Mouse (Mus musculus): ENCODE measurements around the gene Nbea. TPM values are rescaled to one million over a fixed set of nuclear protein-coding genes. Genes with fewer than 3 reads are reported as not detected.
"Not testable (repeated sequence)": the region's sequence is repeated elsewhere in the genome, so short reads cannot be mapped to it uniquely, and the experiment has no call there.

The Nbea gene
- polyA plus RNA-seq, 1 experiment from 2014 or later, result 6.0 TPM

GRCm38 (mm10) chr3:56011132-56011531, 172.4 kb downstream of the Nbea start:
- no peak overlapping the region for H3K27ac ChIP-seq
- no peak overlapping the region for H3K9ac ChIP-seq
- H3K36me3 ChIP-seq, result no peaks in the 10 kb centered on the region
- H3K27me3 ChIP-seq, result no peaks in the 10 kb centered on the region
- H3K4me3 ChIP-seq, result no peak overlapping the region
- no peak for ATAC-seq (ENCODE audit: borderline replicate concordance, extremely low read depth, low FRiP score, low TSS enrichment)
- 81% methylated on average over 3 of the region's 3 CpGs for WGBS
- no peaks in the 10 kb centered on the region for H3K4me1 ChIP-seq
- H3K4me2 ChIP-seq, result no peak overlapping the region
- H3K9me3 ChIP-seq, result no peaks in the 10 kb centered on the region

- Histone ChIP-seq H3K36me3 (no peaks in the 10 kb centered on the region), H3K9me3 (no peaks in the 10 kb centered on the region), H3K27ac (no peak overlapping the region), H3K27me3 (no peaks in the 10 kb centered on the region), H3K9ac (no peak overlapping the region), H3K4me1 (no peaks in the 10 kb centered on the region), H3K4me3 (no peak overlapping the region), H3K4me2 (no peak overlapping the region)
- no peak for ATAC-seq (ENCODE audit: borderline replicate concordance, extremely low read depth, low FRiP score, low TSS enrichment)
- 16% methylated on average over 2 of the region's 2 CpGs for WGBS
These were observed 175.5 kb downstream of the Nbea start for GRCm38 (mm10) chr3:56007991-56008390.

- WGBS, result 2% methylated on average over 1 of the region's 1 CpGs
- no peak overlapping the region for H3K9ac ChIP-seq
- H3K4me3 ChIP-seq, result no peak overlapping the region
- no peak overlapping the region for H3K27ac ChIP-seq
- H3K4me2 ChIP-seq, result no peak overlapping the region
- no peaks in the 10 kb centered on the region for H3K36me3 ChIP-seq
- ATAC-seq (ENCODE audit: borderline replicate concordance, extremely low read depth, low FRiP score, low TSS enrichment), result no peak
- H3K27me3 ChIP-seq, result no peaks in the 10 kb centered on the region
- H3K9me3 ChIP-seq, result no peaks in the 10 kb centered on the region
- H3K4me1 ChIP-seq, result no peaks in the 10 kb centered on the region
These were observed 183.2 kb downstream of the Nbea start for GRCm38 (mm10) chr3:56000259-56000658.

GRCm38 (mm10) chr3:55978361-55978760, 205.1 kb downstream of the Nbea start:
- Histone ChIP-seq H3K4me3 (no peak overlapping the region), H3K27me3 (no peaks in the 10 kb centered on the region), H3K27ac (no peak overlapping the region), H3K9ac (no peak overlapping the region), H3K9me3 (no peaks in the 10 kb centered on the region), H3K4me2 (no peak overlapping the region), H3K4me1 (no peaks in the 10 kb centered on the region), H3K36me3 (no peaks in the 10 kb centered on the region)
- 89% methylated on average over 2 of the region's 2 CpGs for WGBS
- ATAC-seq (ENCODE audit: borderline replicate concordance, extremely low read depth, low FRiP score, low TSS enrichment), result no peak

GRCm38 (mm10) chr3:55976986-55977385, 206.5 kb downstream of the Nbea start:
- not testable (repeated sequence) for H3K9me3 ChIP-seq; H3K4me2 ChIP-seq; ATAC-seq (ENCODE audit: borderline replicate concordance, extremely low read depth, low FRiP score, low TSS enrichment); H3K36me3 ChIP-seq; H3K9ac ChIP-seq; H3K27ac ChIP-seq; H3K27me3 ChIP-seq; H3K4me3 ChIP-seq; H3K4me1 ChIP-seq
- 95% methylated on average over 14 of the region's 14 CpGs for WGBS

- WGBS, result 61% methylated on average over 10 of the region's 10 CpGs
- Histone ChIP-seq H3K27me3 (no peaks in the 10 kb centered on the region), H3K27ac (no peak overlapping the region), H3K4me3 (no peak overlapping the region), H3K9ac (no peak overlapping the region), H3K4me2 (no peak overlapping the region), H3K36me3 (peaks cover 2% of the 10 kb centered on the region; the same call in 1 of the 2 replicates), H3K4me1 (no peaks in the 10 kb centered on the region), H3K9me3 (no peaks in the 10 kb centered on the region)
- no peak for ATAC-seq (ENCODE audit: borderline replicate concordance, extremely low read depth, low FRiP score, low TSS enrichment)
These were observed 217.8 kb downstream of the Nbea start for GRCm38 (mm10) chr3:55965723-55966156.

- Histone ChIP-seq H3K4me1 (no peaks in the 10 kb centered on the region), H3K4me2 (no peak overlapping the region), H3K27ac (no peak overlapping the region), H3K27me3 (no peaks in the 10 kb centered on the region), H3K9me3 (no peaks in the 10 kb centered on the region), H3K9ac (no peak overlapping the region), H3K4me3 (no peak overlapping the region), H3K36me3 (peaks cover 2% of the 10 kb centered on the region; the same call in 1 of the 2 replicates)
- 72% methylated on average over 8 of the region's 8 CpGs for WGBS
- no peak for ATAC-seq (ENCODE audit: borderline replicate concordance, extremely low read depth, low FRiP score, low TSS enrichment)
These were observed 220.5 kb downstream of the Nbea start for GRCm38 (mm10) chr3:55963032-55963431.

- no peak overlapping the region for H3K27ac ChIP-seq
- no peak for ATAC-seq (ENCODE audit: borderline replicate concordance, extremely low read depth, low FRiP score, low TSS enrichment)
- H3K4me3 ChIP-seq, result no peak overlapping the region
- no peaks in the 10 kb centered on the region for H3K36me3 ChIP-seq
- H3K27me3 ChIP-seq, result no peaks in the 10 kb centered on the region
- 72% methylated on average over 5 of the region's 5 CpGs for WGBS
- H3K4me2 ChIP-seq, result no peak overlapping the region
- H3K4me1 ChIP-seq, result no peaks in the 10 kb centered on the region
- H3K9me3 ChIP-seq, result no peaks in the 10 kb centered on the region
- no peak overlapping the region for H3K9ac ChIP-seq
These were observed 233.5 kb downstream of the Nbea start for GRCm38 (mm10) chr3:55949994-55950393.

- no peak overlapping the region for H3K27ac ChIP-seq
- no peak overlapping the region for H3K4me3 ChIP-seq
- no peaks in the 10 kb centered on the region for H3K4me1 ChIP-seq
- H3K4me2 ChIP-seq, result no peak overlapping the region
- ATAC-seq (ENCODE audit: borderline replicate concordance, extremely low read depth, low FRiP score, low TSS enrichment), result no peak
- H3K27me3 ChIP-seq, result no peaks in the 10 kb centered on the region
- H3K9ac ChIP-seq, result no peak overlapping the region
- WGBS, result 93% methylated on average over 2 of the region's 2 CpGs
- no peaks in the 10 kb centered on the region for H3K9me3 ChIP-seq
- H3K36me3 ChIP-seq, result no peaks in the 10 kb centered on the region
These were observed 234.4 kb downstream of the Nbea start for GRCm38 (mm10) chr3:55949148-55949547.

GRCm38 (mm10) chr3:55927343-55927742, 256.2 kb downstream of the Nbea start:
- H3K36me3 ChIP-seq, result no peaks in the 10 kb centered on the region
- H3K27ac ChIP-seq, result no peak overlapping the region
- WGBS, result 87% methylated on average over 2 of the region's 2 CpGs
- no peaks in the 10 kb centered on the region for H3K27me3 ChIP-seq
- no peaks in the 10 kb centered on the region for H3K4me1 ChIP-seq
- H3K4me2 ChIP-seq, result no peak overlapping the region
- ATAC-seq (ENCODE audit: borderline replicate concordance, extremely low read depth, low FRiP score, low TSS enrichment), result no peak
- no peak overlapping the region for H3K4me3 ChIP-seq
- no peak overlapping the region for H3K9ac ChIP-seq
- no peaks in the 10 kb centered on the region for H3K9me3 ChIP-seq

GRCm38 (mm10) chr3:55909290-55909689, 274.2 kb downstream of the Nbea start:
- H3K27ac ChIP-seq, result no peak overlapping the region
- no peaks in the 10 kb centered on the region for H3K27me3 ChIP-seq
- H3K4me3 ChIP-seq, result no peak overlapping the region
- H3K4me1 ChIP-seq, result no peaks in the 10 kb centered on the region
- no peak for ATAC-seq (ENCODE audit: borderline replicate concordance, extremely low read depth, low FRiP score, low TSS enrichment)
- no peaks in the 10 kb centered on the region for H3K36me3 ChIP-seq
- H3K9me3 ChIP-seq, result no peaks in the 10 kb centered on the region
- H3K4me2 ChIP-seq, result no peak overlapping the region
- 70% methylated on average over 1 of the region's 1 CpGs for WGBS
- no peak overlapping the region for H3K9ac ChIP-seq

GRCm38 (mm10) chr3:55890574-55890973, 292.9 kb downstream of the Nbea start:
- H3K9me3 ChIP-seq, result no peaks in the 10 kb centered on the region
- 65% methylated on average over 5 of the region's 5 CpGs for WGBS
- H3K27me3 ChIP-seq, result no peaks in the 10 kb centered on the region
- H3K4me3 ChIP-seq, result no peak overlapping the region
- no peak overlapping the region for H3K4me2 ChIP-seq
- ATAC-seq (ENCODE audit: borderline replicate concordance, extremely low read depth, low FRiP score, low TSS enrichment), result no peak
- no peaks in the 10 kb centered on the region for H3K36me3 ChIP-seq
- no peak overlapping the region for H3K9ac ChIP-seq
- no peaks in the 10 kb centered on the region for H3K4me1 ChIP-seq
- no peak overlapping the region for H3K27ac ChIP-seq

- H3K36me3 ChIP-seq, result no peaks in the 10 kb centered on the region
- H3K9ac ChIP-seq, result no peak overlapping the region
- H3K9me3 ChIP-seq, result no peaks in the 10 kb centered on the region
- H3K4me2 ChIP-seq, result no peak overlapping the region
- no peaks in the 10 kb centered on the region for H3K4me1 ChIP-seq
- no peaks in the 10 kb centered on the region for H3K27me3 ChIP-seq
- no peak overlapping the region for H3K27ac ChIP-seq
- H3K4me3 ChIP-seq, result no peak overlapping the region
- 69% methylated on average over 4 of the region's 4 CpGs for WGBS
- ATAC-seq (ENCODE audit: borderline replicate concordance, extremely low read depth, low FRiP score, low TSS enrichment), result no peak
These were observed 294.3 kb downstream of the Nbea start for GRCm38 (mm10) chr3:55889227-55889626.
